Mouse (Mus musculus): Measurements from ENCODE around the gene Ccdc34.

DNA sequence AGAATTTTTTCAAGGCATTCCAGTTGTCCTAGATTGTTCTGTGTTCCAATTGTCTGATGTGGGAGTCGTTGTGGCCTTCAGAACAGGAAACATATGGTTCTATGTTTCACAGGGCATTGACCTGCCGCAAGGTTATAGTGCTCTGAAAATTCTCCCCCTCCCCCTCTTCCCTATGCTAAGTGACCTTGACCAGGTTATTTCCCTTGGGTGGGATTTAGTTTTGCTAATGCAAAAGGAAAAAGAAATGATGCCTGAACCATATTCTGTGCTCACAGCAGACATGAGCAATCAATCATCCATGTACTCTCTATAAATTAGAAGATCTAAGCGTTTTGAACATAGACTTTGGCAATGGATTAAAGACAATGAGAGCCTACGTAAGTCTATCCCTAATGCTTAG lies 186.6 kb downstream of the Ccdc34 start:
- TF ChIP-seq CTCF (conservative IDR thresholded peaks at IDR 0.05; ENCODE audit: low read length), result no peak
- no peak for TF ChIP-seq POU5F1 (IDR thresholded peaks at IDR 0.05; ENCODE audit: borderline replicate concordance, low read length)
- TF ChIP-seq NANOG (IDR thresholded peaks at IDR 0.05; ENCODE audit: borderline replicate concordance, low read length), result no peak

All from E14TG2a.4 (cell line).